Mouse (Mus musculus): ENCODE measurements at regions not wholly inside any gene's neighbourhood (a gene's known extent, or its start where the extent isn't known, plus 50 kb on each side); places are given as distances from the start of the nearest gene placed in this dataset.

- TF ChIP-seq CTCF (IDR thresholded peaks at IDR 0.05; ENCODE audit: low read depth) (no peak), EP300 (optimal IDR thresholded peaks at IDR 0.05) (no peak)
Observed at GRCm38 (mm10) chr12:114053341-114053740, 509.6 kb downstream of the Adam6a start.

All from stomach, postnatal 0 days (tissue).